Mouse (Mus musculus) lung, postnatal 4 days (tissue): ENCODE results near the gene 4932438H23Rik.
"Not testable (repeated sequence)": the region's sequence is repeated elsewhere in the genome, so short reads cannot be mapped to it uniquely, and the experiment has no call there.

ENCODE experiments used
- DNase-seq, 2 experiments: peaks; one replicate each; pipeline ENCODE4 v3.0.0; 2021

The 4932438H23Rik gene

DNA sequence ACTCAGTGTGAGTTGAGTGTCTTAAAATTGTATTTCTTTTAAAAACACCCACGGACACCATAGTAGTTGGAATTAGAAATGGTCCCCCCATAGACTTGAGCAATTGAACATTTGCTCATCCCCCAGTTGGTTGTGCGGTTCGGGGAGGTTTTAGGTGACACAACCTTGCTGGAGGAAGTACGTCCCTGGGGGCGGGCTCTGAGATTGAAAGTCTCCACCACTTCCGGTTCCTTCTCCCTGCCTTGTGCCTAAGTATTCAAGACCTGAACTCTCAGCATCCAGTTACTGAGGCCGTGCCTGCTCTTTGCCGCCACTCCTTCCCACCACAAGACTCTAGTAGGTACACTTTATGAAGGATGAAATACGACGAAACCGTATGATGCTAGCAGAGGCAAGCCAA, 2.9 kb upstream of the 4932438H23Rik start:
- DNase-seq = no peak

DNA sequence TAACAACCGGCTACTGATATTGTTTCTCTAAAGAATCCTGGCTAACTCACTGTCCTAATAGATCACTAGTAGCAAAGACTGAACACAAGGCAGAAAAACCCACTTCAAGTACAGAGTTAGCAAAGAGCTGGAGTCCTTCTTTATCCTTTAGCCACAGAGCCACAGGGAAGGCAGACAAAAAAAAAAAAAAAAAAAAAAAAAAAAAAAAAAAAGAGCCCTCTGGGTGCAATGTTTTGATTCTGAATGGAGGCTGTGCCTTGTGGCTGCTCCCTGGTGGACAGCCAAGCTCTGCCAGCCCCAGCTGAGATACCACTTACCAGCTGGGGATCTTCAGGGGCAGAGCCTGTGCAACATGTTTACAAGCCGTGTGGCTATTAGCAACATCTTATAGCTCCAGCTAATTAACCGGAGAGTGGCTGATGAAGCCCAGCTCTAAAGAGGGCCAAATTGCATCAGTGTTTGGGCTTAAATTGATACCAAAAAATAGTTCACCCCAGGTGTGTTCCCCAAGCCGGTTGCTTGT, 2.1 kb upstream of the 4932438H23Rik start:
- DNase-seq = no peak

DNA sequence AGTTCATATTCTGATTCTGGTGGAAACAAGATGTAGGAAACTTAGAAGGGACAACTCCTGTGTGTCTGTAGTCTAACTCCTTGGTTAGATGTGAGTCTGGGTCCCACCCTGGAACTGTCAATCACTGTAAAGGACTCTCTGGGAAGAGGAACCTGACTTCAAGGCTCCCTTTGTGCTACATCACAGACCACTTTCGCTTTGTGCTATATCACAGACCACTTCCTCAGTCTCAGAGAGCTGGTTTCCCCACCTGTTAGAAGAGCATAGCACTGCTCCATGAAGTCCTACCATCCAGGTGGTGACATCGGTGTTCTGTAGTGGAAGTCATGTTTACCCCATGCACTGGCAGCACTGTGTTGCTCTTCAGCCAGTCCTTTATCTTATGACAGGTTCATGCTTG, 1.1 kb upstream of the 4932438H23Rik start:
- no peak for DNase-seq

DNA sequence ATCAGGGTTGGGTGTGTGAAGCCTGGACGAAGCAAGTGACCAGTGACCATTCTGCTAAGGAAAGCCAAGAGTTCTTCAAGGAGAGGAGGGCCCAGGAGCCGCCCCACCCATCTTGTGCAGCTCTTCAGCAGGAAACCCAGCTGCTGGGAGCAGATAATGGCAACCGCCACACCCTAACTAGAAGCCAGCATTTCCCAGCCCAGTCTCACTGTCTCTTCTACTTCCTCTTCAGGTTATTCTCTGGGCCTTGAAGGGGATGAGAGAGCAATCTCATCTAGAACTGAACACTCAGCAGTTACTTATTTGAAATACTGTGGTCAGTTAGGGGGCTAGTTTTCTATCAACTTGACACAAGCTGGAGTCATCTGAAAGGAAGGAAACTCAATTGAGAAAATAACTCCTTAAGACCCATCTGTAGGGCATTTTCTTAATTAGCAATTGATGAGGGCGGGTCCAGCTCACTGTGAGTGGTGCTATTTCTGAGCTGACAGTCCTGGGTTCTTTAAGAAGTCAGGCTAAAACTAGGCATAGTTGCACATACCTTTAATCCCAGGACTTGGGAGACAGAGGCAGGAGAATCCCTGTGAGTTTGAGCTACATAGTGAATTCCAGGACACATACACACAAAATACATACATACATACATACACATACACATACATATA, 8.1 kb downstream of the 4932438H23Rik start:
- no peak for DNase-seq

DNA sequence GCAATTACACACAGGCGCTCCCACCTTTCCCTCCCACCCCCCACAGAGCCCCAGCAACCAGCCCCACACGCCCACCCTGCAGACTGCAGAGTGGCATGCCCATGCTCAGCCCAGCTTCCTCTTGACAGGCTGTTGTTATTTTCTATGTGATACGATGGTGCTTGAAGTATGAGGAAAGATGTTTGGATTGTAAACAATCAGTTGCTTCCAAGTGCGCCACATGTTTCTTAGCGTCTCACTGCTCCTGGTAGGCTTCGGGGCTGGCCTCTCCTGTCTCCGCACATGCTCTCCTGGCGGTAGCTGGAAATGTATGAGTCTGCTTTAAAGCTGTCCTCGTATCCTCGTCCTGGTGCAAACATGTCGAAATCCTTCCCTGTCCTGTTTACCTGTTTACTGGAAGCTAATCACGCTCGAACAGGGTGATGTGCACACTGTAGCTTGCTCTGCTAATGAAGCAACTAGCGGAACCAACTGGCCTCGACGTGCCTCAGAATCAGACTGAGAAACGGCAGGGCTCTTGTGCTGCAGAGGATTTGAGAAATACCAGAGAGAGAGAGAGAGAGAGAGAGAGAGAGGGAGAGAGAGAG, 9.6 kb downstream of the 4932438H23Rik start:
- DNase-seq = peak in 1 of 2 experiments; percentile 41

DNA sequence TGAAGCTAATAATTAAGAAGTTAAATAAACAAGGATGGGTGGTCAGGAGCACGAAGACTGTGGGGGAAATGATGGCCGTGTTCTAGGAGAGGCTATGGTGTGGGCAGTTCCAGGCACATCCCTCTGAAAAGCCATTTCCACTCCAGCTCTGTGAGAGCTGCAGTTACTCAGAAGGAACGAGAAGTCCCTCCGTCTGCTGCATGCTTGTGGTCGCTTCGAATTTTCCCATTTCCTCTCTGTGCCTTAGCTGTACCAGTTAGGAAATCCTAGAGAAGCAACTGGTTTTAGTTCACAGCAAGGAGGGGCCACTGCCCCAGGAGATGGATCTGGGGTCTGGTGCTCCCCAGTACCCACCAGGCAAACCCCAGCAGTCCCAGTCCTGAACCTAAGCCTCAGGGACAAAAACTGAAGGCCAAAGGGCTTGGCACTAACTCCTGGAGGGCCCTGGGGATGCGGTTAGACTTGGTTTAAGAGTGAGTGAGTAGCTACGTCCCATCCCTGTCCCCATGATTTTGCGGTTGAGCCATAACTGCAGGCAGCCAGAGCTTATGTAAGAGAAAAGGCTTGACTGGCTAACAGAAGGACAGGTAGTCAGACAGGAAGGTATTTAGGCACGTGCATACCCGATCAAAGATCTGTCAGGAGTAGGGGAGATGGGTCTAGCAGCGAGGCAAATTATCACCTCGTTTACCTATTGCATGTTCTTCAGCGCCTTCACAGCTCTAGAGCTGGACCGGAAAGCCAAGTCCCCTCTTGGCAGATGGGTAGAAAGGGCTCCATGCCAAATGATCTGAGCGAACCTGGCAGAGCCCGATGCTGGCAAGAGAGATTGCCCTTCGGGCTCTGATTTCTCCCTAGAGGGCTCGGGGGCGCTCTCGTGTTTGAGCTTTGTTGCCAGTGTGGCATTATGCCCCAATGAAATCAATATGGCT, 10.3 kb downstream of the 4932438H23Rik start:
- no peak for DNase-seq

DNA sequence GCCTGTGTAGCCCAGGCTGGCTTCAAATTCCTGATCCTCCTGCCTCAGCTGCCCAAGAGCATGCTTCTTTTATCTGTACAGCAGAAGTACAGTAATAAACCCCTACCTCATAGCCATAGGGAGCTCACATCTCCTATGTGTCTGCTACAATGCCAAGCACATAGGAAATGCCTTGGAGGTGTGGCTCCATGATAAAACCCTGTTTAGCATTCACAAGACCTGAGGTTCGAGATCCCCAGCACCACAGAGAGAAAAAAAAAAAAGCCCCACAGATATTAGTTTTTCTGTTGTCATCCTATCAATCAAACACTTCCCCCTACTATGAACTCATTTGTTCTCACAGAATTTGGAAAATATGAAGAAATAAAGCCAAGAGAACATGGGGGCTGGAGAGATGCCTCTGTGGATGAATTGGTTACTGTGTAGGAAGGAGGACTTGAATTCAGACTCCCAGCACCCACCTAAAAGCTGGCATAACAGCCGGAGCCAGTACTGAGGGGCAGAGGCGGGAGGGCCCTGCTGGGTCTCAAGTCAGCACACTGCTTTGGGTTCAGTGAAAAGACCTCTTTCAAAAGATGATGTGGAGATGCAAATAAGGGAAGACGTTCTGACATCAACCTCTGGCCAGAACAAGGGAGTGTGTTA, 11.8 kb downstream of the 4932438H23Rik start:
- DNase-seq = no peak

DNA sequence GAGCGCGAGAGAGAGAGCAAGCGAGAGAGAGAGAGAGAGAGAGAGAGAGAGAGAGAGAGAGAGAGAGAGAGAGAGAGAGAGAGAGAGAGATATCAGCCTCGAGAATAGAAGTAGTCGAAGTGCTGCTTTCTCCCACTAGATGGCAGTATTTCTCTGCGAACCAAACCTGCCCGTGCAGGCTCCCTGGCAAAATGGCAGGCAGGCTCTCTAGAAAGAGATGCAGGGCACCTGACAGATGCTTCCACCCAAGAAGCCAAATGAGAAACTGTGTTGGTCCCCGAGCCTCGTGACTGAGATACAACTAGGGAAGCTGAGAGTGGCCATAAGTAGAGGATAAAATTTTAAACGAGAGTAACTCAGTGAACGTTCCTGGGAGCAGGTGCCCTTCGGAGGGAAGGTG, 13.4 kb downstream of the 4932438H23Rik start:
- DNase-seq = peak; percentile 53 to 79

DNA sequence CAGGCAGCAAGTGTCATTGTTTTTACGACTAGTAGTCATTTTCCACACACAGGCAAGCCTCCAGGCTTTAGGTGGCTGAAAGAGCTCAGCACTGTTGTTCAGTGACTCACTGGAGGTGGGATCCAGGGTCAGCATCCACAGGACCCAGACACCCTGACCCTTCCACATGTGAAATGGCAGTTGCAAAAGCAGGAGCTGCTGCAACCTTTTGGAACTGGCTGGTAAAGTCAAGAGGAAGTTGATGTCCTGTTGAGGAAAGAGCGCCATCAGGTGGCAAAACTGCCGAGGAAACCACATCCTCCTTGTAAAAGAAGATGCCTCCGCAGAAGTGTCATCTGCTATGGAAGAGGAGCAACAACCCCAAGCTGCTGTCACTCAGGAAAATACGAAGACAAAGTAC, 18.7 kb downstream of the 4932438H23Rik start:
- DNase-seq = peak in 1 of 2 experiments; percentile 58

DNA sequence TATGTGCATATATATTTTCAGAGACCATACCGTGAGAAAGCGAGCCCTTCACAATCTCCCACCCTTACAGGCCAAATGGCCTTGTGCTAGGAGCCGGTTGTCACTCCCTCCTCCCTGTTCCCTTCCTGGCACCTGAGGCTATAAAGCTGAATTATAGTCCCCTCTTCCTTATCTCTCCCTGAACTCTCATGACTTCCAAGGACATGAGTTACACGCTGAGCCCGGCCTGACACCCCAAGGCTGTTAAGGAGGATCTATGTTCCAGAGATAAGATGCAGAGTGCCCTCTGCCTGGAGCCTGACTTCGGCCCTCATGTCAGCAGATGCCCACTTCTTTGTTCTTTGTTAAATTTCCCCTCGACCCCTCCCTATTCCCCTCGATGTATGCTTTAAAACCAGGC, 19.5 kb downstream of the 4932438H23Rik start:
- not testable (repeated sequence) for DNase-seq

DNA sequence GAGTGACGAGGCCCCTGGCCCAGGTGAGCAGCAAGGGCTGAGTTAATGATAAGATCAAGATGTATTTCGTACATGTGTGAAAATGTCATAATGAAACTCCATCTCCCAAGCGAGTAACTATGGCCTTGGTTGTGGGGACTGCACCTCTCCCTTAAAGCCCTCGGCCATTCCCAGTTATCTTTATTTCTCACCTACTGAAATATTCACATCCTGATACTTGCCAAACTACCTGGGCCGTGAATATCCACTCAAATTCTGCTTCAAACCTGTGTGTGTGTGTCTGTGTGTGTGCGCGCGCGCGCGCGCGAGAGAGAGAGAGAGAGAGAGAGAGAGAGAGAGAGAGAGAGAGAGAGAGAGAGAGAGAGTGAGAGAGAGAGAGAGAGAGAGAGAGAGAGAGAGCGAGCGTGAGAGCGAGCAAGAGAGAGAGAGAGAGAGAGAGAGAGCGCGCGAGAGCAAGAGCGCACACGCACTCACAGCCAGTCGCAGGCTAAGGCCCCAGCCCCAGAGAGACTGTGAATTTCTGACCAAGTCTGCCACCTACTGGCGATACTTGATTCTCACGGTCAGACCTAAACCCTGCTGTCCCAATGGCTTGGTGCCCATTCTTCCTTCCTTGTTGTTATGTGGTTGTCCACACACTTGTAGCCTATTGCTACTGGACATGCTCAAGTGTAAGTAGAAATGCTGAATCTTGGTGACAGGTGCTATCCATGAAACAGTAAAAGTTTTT, 21.6 kb downstream of the 4932438H23Rik start:
- DNase-seq = peak; percentile 85 to 92

DNA sequence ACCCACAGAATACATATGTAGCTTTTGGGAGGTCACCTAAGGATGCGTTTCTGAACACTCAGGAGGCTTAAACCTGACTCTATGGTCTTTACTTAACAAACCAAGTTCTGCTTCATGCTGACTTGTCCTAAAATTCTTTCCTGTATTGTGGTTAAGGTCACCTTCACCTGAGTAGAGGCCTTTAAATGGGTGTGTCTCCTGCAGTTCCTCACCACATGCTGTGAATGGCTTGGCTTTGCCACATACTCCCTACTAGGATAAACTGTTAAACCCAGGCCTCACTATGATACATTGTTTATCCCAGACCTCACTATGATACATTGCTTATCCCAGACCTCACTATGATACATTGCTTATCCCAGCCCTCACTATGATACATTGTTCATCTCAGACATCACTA, 22.7 kb downstream of the 4932438H23Rik start:
- no peak for DNase-seq

DNA sequence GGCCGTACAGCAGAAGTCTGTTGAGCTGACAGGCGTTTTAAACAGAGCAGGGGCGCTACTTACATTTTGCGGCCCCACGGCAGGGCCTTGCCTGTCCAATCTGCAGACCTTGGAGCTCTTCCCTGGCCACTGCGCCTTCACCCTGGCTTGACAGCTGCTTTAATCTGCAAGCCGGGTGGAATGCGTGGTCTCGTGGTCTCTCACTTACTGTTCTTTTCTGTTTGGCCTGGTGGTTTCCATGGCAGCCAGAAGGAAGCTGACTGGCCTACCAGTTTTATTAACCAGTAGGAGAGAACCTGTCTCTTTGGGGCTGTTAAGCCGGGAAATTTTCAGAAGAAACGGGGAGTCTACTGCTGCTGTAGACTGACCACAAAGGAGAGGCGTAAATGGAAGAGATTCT, 26.0 kb downstream of the 4932438H23Rik start:
- DNase-seq = peak; percentile 23 to 61

DNA sequence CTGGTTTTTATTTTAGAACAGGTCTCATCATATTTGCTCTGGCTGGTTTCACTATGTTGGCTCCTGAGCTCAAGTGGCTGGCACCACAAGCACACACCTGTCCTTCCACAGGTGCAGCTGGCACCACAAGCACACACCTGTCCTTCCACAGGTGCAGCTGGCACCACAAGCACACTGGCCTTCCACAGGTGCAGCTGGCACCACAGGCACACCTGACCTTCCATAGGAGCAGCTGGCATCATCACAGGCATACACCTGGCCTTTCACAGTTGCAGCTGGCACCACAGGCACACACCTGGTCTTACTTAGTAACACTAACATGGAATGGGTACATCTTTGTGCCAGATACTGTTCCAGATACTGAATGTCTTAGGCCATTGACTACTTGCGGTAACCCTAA, 27.8 kb downstream of the 4932438H23Rik start:
- DNase-seq = no peak

DNA sequence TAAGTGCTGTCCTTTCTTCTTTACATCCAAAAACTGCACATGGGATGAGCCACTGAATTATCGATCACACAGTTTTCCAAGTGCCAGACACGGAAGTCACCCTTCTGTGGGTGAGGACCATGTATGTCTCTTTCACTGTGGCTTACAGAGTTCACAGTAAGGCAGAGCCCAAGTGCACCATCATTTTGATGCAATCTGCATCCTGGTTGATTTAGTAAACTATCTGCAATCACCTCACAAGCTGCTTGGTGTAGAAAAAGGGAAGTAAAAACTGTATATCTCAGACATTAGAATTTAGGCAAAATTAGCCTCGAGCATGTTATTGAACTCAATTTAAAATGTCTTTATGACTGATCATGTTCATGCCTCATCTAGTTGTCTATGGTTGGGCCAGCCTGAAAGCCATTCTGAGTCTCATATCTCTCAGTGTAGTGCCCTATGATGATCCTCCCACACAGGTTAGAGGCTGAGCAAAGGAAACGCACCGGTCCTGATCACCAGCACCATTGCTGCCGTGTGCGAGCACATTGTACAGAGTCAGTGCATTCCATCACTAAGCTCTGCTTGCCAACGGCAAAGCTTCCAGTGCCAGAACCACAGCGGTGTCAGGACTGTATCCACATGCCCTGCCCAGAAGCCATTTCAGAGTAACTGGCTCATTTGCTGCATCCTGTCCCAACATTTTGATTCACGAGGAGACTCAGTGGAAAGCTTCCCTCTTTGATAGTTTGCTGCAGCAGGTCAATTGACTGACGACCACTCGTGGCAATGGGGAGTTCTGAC, 30.1 kb downstream of the 4932438H23Rik start:
- no peak for DNase-seq

DNA sequence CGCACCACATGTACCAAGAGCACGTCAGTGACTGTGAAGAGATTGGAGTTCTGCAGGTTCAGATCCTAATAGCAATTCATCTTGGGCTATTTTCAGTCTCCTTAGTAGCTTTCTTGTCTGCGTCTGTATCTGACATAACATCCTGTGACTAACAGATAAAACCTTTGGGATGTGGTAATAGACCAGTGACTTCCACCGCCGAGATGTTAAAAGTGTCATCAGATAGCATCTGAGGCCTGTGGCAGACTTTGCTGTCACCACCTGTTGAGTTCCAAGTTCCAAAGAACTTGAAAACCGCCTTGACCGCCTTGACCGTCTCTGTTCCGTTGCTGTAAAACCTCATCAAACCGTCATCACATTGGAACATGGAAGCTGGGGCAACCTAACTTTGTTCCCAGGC, 31.1 kb downstream of the 4932438H23Rik start:
- DNase-seq = no peak

DNA sequence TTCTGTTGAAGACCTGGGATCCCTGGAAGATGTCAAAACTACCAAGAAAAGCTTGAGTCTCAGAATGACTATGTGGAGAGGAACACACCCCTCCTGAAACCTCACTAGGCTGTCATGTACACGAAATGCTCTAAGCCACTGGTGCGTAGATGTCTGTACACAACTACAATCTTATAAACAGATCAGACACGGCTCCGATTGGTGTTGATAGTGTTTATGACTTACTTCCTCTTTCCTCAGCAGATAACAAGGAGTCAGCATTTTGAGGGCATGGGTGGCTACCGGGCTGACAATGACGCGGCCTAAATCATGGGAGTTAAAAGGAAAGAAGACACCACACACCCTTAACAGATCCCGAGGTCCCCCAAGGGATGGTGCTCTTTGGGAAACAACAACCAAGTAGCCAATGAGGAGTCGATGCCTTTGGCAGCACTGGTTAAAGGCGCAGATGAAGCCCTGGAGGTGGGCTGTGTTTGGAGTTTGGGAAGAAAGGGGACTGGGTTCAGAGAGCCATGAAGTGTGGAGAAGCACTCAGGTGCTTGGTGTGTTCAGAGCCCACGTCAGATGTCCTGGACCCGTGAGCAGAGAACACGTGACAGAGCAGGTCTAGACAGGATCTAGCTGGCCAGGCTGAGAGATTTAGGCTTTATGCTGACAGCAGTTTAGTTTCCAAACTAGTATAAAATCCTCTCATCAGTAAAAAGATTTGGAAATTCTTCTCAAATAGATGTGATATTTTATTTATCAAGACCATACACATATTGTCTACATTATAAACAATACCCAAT, 33.2 kb downstream of the 4932438H23Rik start:
- DNase-seq = no peak

DNA sequence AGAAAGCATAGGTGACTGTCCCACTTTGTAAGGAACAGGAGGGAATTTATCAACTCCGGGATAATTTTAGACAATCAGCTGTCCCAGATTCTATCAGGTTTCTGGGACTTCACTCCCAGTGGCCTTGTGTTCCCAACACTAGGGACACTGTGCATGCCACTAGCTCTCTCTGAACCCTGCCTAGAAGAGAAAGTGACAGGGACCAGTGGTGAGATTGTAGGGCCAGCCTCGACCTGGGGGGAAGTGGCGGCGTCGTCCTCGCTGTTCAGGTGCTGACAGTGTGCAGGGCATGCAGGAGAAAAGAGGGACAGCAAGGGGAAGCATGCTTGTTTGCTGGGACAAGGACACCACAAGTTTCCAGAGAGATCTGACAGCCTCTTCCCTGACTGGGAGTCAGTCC, 37.2 kb downstream of the 4932438H23Rik start:
- no peak for DNase-seq

DNA sequence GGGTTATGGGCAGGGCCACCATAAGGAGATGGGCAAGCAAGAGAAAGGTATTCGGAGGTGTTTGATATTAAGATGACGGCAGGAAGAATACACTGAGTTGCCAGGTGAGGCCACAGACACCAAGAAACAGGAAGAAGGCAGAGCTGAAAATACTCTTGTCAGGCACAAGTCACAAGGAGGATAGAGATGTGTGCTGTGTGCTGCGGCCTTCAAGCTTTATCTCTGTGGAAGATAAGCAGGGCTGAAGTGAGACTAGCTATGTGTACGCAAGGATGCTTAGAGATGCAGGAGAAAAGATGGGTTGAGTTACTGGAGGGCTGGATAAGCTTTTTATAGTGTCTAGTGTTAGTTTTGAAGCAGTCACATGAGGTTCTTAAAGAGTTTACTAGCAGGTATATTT, 37.7 kb downstream of the 4932438H23Rik start:
- no peak for DNase-seq

DNA sequence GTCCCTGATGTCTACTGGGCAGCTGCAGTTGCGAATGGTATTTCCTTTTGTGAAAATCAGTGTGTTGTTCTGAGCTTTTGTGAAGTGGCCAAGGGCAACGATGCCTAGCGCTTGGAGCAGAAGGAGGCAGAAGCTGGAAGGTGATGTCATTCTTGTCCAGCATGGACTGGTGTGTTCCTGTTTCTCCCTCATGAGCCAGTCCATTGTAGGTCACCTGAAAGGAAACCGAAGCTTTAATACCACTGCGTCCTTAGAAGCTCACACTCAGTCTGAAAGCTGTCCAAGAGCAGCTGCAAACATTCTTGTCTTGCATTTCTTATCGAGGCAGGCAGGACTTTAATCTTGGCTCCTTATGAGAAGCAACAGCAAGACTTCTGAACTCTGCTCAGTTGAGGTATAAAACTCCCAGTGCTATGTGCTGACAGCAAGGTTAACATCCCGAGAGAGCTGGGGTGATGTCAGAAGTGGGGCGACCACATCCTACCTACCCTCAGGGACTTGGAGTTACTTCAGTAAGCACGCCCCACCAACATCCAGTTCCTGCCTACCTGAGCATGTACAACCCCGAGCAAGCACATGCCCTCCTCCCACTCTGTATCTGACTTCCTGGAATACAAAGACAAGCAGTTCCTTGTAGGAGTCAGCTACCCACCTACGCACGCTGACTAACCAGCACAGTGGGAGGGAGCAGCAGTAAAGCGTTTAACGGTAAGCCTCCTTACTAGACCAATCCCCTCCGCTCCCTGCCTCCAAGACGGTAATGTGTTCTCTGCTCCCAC, 38.7 kb downstream of the 4932438H23Rik start:
- DNase-seq = no peak
